Mouse (Mus musculus): ENCODE measurements around the gene Casz1.

Casz1 gene

GRCm38 (mm10) chr4:148804137-148804779 is at the start of gene Casz1:
Casz1 (plus strand) TSS chr4:148804429.
- POLR2A ChIA-PET: interaction anchor here in 3 of 4 experiments (1.2 to 4.7 kb wide), 7 partner anchors 12 to 111 kb away, joined by 3 to 20 read pairs (median 4); no protein-coding TSS in a partner anchor

GRCm38 (mm10) chr4:148758863-148759262 is 45.4 kb upstream of the Casz1 start:
- CTCF ChIA-PET: interaction anchor here in 3 of 4 experiments (0.6 to 1.1 kb wide), 5 partner anchors 54 to 272 kb away, joined by 3 to 4 read pairs (median 3); no protein-coding TSS in a partner anchor
- POLR2A ChIA-PET: interaction anchor here in 2 of 4 experiments (0.6 to 1.4 kb wide), 8 partner anchors 9 to 305 kb away, joined by 3 to 6 read pairs (median 4); no protein-coding TSS in a partner anchor

More at GRCm38 (mm10) chr4:148804137-148804779, at the start of gene Casz1:
- CTCF ChIA-PET: interaction anchor here in 2 of 4 experiments (0.6 to 1.3 kb wide), 4 partner anchors 22 to 1205 kb away, joined by 3 to 4 read pairs (median 3); partner anchors contain the start of gene H6pd (in 1 of the 2)

GRCm38 (mm10) chr4:148760152-148760551 is 44.1 kb upstream of the Casz1 start:
- POLR2A ChIA-PET: interaction anchor here in 3 of 4 experiments (0.6 to 0.7 kb wide), 3 partner anchors 11 to 95 kb away, joined by 3 read pairs; no protein-coding TSS in a partner anchor
- CTCF ChIA-PET: no interaction called here

GRCm38 (mm10) chr4:148766021-148766775 is 38.0 kb upstream of the Casz1 start:
- CTCF ChIA-PET: interaction anchor here in 2 of 4 experiments (0.6 to 0.8 kb wide), 2 partner anchors 84 to 327 kb away, joined by 3 to 5 read pairs; no protein-coding TSS in a partner anchor
- POLR2A ChIA-PET: interaction anchor here in 2 of 4 experiments (0.6 to 1.3 kb wide), 7 partner anchors 15 to 83 kb away, joined by 3 to 4 read pairs (median 3); no protein-coding TSS in a partner anchor

GRCm38 (mm10) chr4:148767655-148768305 is 36.4 kb upstream of the Casz1 start:
- ChIA-PET POLR2A (interaction anchor here in 2 of 4 experiments (0.5 to 1.0 kb wide), 3 partner anchors 9 to 262 kb away, joined by 3 to 4 read pairs (median 3); no protein-coding TSS in a partner anchor), CTCF (interaction anchor here in 3 of 4 experiments (0.6 kb wide), 3 partner anchors 10 to 930 kb away, joined by 3 to 5 read pairs (median 3); no protein-coding TSS in a partner anchor)

- CTCF ChIA-PET: no interaction called here
- POLR2A ChIA-PET: interaction anchor here in 1 of 4 experiments (0.7 to 1.0 kb wide), 2 partner anchors 10 to 42 kb away, joined by 3 to 4 read pairs; no protein-coding TSS in a partner anchor
These were observed 35.6 kb upstream of the Casz1 start for GRCm38 (mm10) chr4:148768649-148769048.

- POLR2A ChIA-PET: interaction anchor here in 1 of 4 experiments (0.7 to 1.2 kb wide), 4 partner anchors 11 to 91 kb away, joined by 3 to 4 read pairs (median 3); no protein-coding TSS in a partner anchor
These were observed 33.4 kb upstream of the Casz1 start for GRCm38 (mm10) chr4:148770582-148771408.

GRCm38 (mm10) chr4:148771409-148771929 is 32.8 kb upstream of the Casz1 start:
- POLR2A ChIA-PET: interaction anchor here in 1 of 4 experiments (0.7 to 1.2 kb wide), 4 partner anchors 12 to 90 kb away, joined by 3 to 4 read pairs (median 3); no protein-coding TSS in a partner anchor
- CTCF ChIA-PET: interaction anchor here in 3 of 4 experiments (0.6 to 1.3 kb wide), 8 partner anchors 9 to 570 kb away, joined by 3 to 5 read pairs (median 3); no protein-coding TSS in a partner anchor

More at GRCm38 (mm10) chr4:148770582-148771408, 33.4 kb upstream of the Casz1 start:
- CTCF ChIA-PET: interaction anchor here in 3 of 4 experiments (0.6 to 1.3 kb wide), 4 partner anchors 41 to 89 kb away, joined by 3 to 5 read pairs (median 4); no protein-coding TSS in a partner anchor

GRCm38 (mm10) chr4:148772658-148773057 is 31.6 kb upstream of the Casz1 start:
- ChIA-PET POLR2A (interaction anchor here in 3 of 4 experiments (0.5 to 1.5 kb wide), 4 partner anchors 23 to 347 kb away, joined by 3 to 4 read pairs (median 3); no protein-coding TSS in a partner anchor), CTCF (interaction anchor here in 2 of 4 experiments (0.6 to 0.7 kb wide), 2 partner anchors 34 to 281 kb away, joined by 3 to 4 read pairs; no protein-coding TSS in a partner anchor)

- ChIA-PET POLR2A (no interaction called here), CTCF (no interaction called here)
These were observed 30.2 kb upstream of the Casz1 start for GRCm38 (mm10) chr4:148774036-148774435.

GRCm38 (mm10) chr4:148775476-148776269 is 28.6 kb upstream of the Casz1 start:
- ChIA-PET CTCF (interaction anchor here in 1 of 4 experiments (0.6 kb wide), 1 partner anchor 11 kb away, joined by 3 read pairs; no protein-coding TSS in a partner anchor), POLR2A (interaction anchor here in 1 of 4 experiments (1.0 kb wide), 1 partner anchor 12 kb away, joined by 4 read pairs; no protein-coding TSS in a partner anchor)

GRCm38 (mm10) chr4:148780097-148780621 is 24.1 kb upstream of the Casz1 start:
- CTCF ChIA-PET: interaction anchor here in 2 of 4 experiments (0.6 to 1.2 kb wide), 4 partner anchors 9 to 172 kb away, joined by 3 to 7 read pairs (median 4); no protein-coding TSS in a partner anchor
- POLR2A ChIA-PET: interaction anchor here in 2 of 4 experiments (0.7 to 0.9 kb wide), 3 partner anchors 16 to 181 kb away, joined by 3 read pairs; no protein-coding TSS in a partner anchor

- POLR2A ChIA-PET: no interaction called here
- CTCF ChIA-PET: no interaction called here
These were observed 22.7 kb upstream of the Casz1 start for GRCm38 (mm10) chr4:148781516-148781915.

GRCm38 (mm10) chr4:148782880-148783279 is 21.3 kb upstream of the Casz1 start:
- ChIA-PET POLR2A (interaction anchor here in 2 of 4 experiments (0.7 to 1.0 kb wide), 2 partner anchors 136 to 161 kb away, joined by 3 to 15 read pairs; no protein-coding TSS in a partner anchor), CTCF (interaction anchor here in 1 of 4 experiments (0.7 kb wide), 1 partner anchor 24 kb away, joined by 4 read pairs; no protein-coding TSS in a partner anchor)

- ChIA-PET CTCF (interaction anchor here in 1 of 4 experiments (1.0 kb wide), 1 partner anchor 122 kb away, joined by 3 read pairs; no protein-coding TSS in a partner anchor), POLR2A (interaction anchor here in 2 of 4 experiments (0.5 to 0.9 kb wide), 3 partner anchors 12 to 298 kb away, joined by 3 to 7 read pairs (median 4); no protein-coding TSS in a partner anchor)
These were observed 20.5 kb upstream of the Casz1 start for GRCm38 (mm10) chr4:148783760-148784159.

Data from embryonic stem cell, embryonic (primary cell).